8 mouse cellular contexts compared by ENCODE assay signal in genomic region chr3:138490034-138490337, GRCm38 (mm10). TPM values are rescaled to one million over a fixed set of nuclear protein-coding genes. Genes with fewer than 3 reads are reported as not detected.
DNase-seq lines count a peak whose midpoint lies in the region; ATAC-seq and TF ChIP-seq lines count a peak whose summit lies in the region.

No protein-coding gene starts in this region.

- WGBS in heart, adult 2 months = 15% methylated on average over 6 of the region's 6 CpGs
- 19% methylated on average over 6 of the region's 6 CpGs for WGBS in forebrain, postnatal 0 days
- WGBS in liver, embryonic 15.5 days (ENCODE audit: insufficient replicate concordance) = 5% methylated on average over 6 of the region's 6 CpGs

- TF ChIP-seq EP300 in heart, adult 2 months (IDR thresholded peaks at IDR 0.05; ENCODE audit: insufficient read depth, low read depth, low read length) = no peak
- TF ChIP-seq EP300 in ES-Bruce4 (IDR thresholded peaks at IDR 0.05; ENCODE audit: insufficient read depth, low read depth, low read length) = no peak

- peak overlapping the region; percentile 72 for H3K4me2 ChIP-seq in forebrain, postnatal 0 days (ENCODE audit: low read depth)
- peak overlapping the region; percentile 92 for H3K4me2 ChIP-seq in liver, embryonic 15.5 days

- H3K4me3 ChIP-seq in heart, adult 2 months = peak overlapping the region; percentile 59
- H3K4me3 ChIP-seq in ES-Bruce4 (ENCODE audit: low read depth, low read length) = peak overlapping the region; percentile 60
- H3K4me3 ChIP-seq in forebrain, postnatal 0 days (ENCODE audit: low read depth, low read length) = peak overlapping the region; percentile 83
- peak overlapping the region; percentile 69 for H3K4me3 ChIP-seq in liver, embryonic 15.5 days (replicated peaks)

- intact Hi-C loops in heart, adult 2 months (cut with DNase I) = no loop called here
- intact Hi-C loops in gastrocnemius, postnatal 36 days (cut with DNase I) = no loop called here

- ATAC-seq in forebrain, postnatal 0 days = no peak
- ATAC-seq in liver, embryonic 15.5 days (ENCODE audit: insufficient read depth) = no peak

- peaks cover 5% of the 10 kb centered on the region for H3K36me3 ChIP-seq in heart, adult 2 months (ENCODE audit: control insufficient read depth, insufficient read depth, low read length)
- H3K36me3 ChIP-seq in ES-Bruce4 (ENCODE audit: control insufficient read depth, insufficient read depth, low read length, poor library complexity, severe bottlenecking) = no peaks in the 10 kb centered on the region
- H3K36me3 ChIP-seq in forebrain, postnatal 0 days (ENCODE audit: insufficient read depth) = no peaks in the 10 kb centered on the region
- H3K36me3 ChIP-seq in liver, embryonic 15.5 days (replicated peaks) = peaks cover 18% of the 10 kb centered on the region

- H3K9ac ChIP-seq in heart, adult 2 months (ENCODE audit: low read depth, low read length) = no peak overlapping the region
- peak overlapping the region; percentile 82 for H3K9ac ChIP-seq in ES-Bruce4 (ENCODE audit: low read depth, poor library complexity, severe bottlenecking)
- H3K9ac ChIP-seq in forebrain, postnatal 0 days = peak overlapping the region; percentile 72
- H3K9ac ChIP-seq in liver, embryonic 15.5 days = peak overlapping the region; percentile 59

- H3K27ac ChIP-seq in heart, adult 2 months = peak overlapping the region; percentile 78
- no peak overlapping the region for H3K27ac ChIP-seq in ES-Bruce4 (ENCODE audit: insufficient read depth, low read length)
- 0 out of 2 replicates have a peak overlapping the region, but pooled peaks have one; percentile 80 for H3K27ac ChIP-seq in forebrain, postnatal 0 days (ENCODE audit: low read depth, low read length)
- H3K27ac ChIP-seq in liver, embryonic 15.5 days (replicated peaks) = peak overlapping the region; percentile 68

- no peaks in the 10 kb centered on the region for H3K27me3 ChIP-seq in heart, adult 2 months (ENCODE audit: control insufficient read depth, insufficient read depth, low read length)
- H3K27me3 ChIP-seq in ES-Bruce4 (ENCODE audit: control insufficient read depth, insufficient read depth, low read length, poor library complexity, severe bottlenecking) = no peaks in the 10 kb centered on the region
- H3K27me3 ChIP-seq in forebrain, postnatal 0 days (ENCODE audit: insufficient read depth, low read length) = no peaks in the 10 kb centered on the region
- H3K27me3 ChIP-seq in liver, embryonic 15.5 days = no peaks in the 10 kb centered on the region

- TF ChIP-seq POLR2A in heart, adult 2 months (IDR thresholded peaks at IDR 0.05; ENCODE audit: insufficient read depth, low read depth, low read length) = no peak
- TF ChIP-seq POLR2A in ES-Bruce4 (IDR thresholded peaks at IDR 0.05; ENCODE audit: insufficient read depth, low read length) = no peak

- no peak for TF ChIP-seq CTCF in heart, adult 2 months (IDR thresholded peaks at IDR 0.05)
- TF ChIP-seq CTCF in ES-Bruce4 (IDR thresholded peaks at IDR 0.05; ENCODE audit: low read depth, low read length) = no peak
- TF ChIP-seq CTCF in forebrain, postnatal 0 days (IDR thresholded peaks at IDR 0.05; ENCODE audit: low read depth) = no peak

- no peaks in the 10 kb centered on the region for H3K9me3 ChIP-seq in ES-Bruce4 (replicated peaks; ENCODE audit: control insufficient read depth, insufficient read depth, low read length, poor library complexity, severe bottlenecking)
- H3K9me3 ChIP-seq in forebrain, postnatal 0 days (ENCODE audit: low read length) = no peaks in the 10 kb centered on the region
- H3K9me3 ChIP-seq in liver, embryonic 15.5 days (replicated peaks) = no peaks in the 10 kb centered on the region

- no peaks in the 10 kb centered on the region; the same call in 1 of the 2 replicates for H3K79me2 ChIP-seq in heart, adult 2 months (replicated peaks; ENCODE audit: control insufficient read depth, insufficient read depth, low read length)

- DNase-seq in heart, adult 2 months = no peak
- no peak for DNase-seq in heart, adult 8-10 months (ENCODE audit: low spot score)
- DNase-seq in forebrain, postnatal 0 days = no peak
- DNase-seq in adrenal gland, postnatal 10 days = no peak
- DNase-seq in gastrocnemius, postnatal 36 days = no peak
- DNase-seq in adrenal gland, adult 2 months = no peak

- peaks cover 1% of the 10 kb centered on the region; the same call in 1 of the 2 replicates for H3K4me1 ChIP-seq in heart, adult 2 months (ENCODE audit: control insufficient read depth, insufficient read depth, low read length)
- no peaks in the 10 kb centered on the region for H3K4me1 ChIP-seq in ES-Bruce4 (ENCODE audit: control insufficient read depth, insufficient read depth, low read length)
- 0 out of 2 replicates have a peak, but pooled peaks cover 2% of the 10 kb centered on the region for H3K4me1 ChIP-seq in forebrain, postnatal 0 days (ENCODE audit: insufficient read depth)
- H3K4me1 ChIP-seq in liver, embryonic 15.5 days (replicated peaks) = peaks cover 33% of the 10 kb centered on the region

RNA-seq across cellular contexts. Expression of gene Metap1, which starts 0.7 kb away (rescaled TPM):
- 10 to 100 TPM; 34.5 to 39.1 TPM for total RNA-seq in heart, adult 2 months (2021)
- 21.3 and 37.3 TPM in 2 replicates for polyA plus RNA-seq in heart, adult 2 months (2012; rRNA removed)
- 10 to 100 TPM; 38.3 to 41.3 (median 40.2) TPM for total RNA-seq in heart, adult 8-10 months (2022)
- 105 TPM in 2 replicates for polyA plus RNA-seq in ES-Bruce4 (2011; ENCODE audit: insufficient read depth, insufficient read length, low read depth, missing spikeins)
- 61.8 and 66.9 TPM in 2 replicates for total RNA-seq in forebrain, postnatal 0 days (2014; rRNA removed)
- polyA plus RNA-seq in forebrain, postnatal 0 days (2015; fragmentation: Nextera tagmentation; extraction: Ambion mirVana) = 43.0 and 50.2 TPM in 2 replicates
- 20.8 and 22.1 TPM in 2 replicates for polyA plus RNA-seq in liver, embryonic 15.5 days (2015; fragmentation: Nextera tagmentation; extraction: Ambion mirVana)
- total RNA-seq in adrenal gland, postnatal 10 days (2021) = 10 to 100 TPM; 47.0 to 50.4 TPM
- 10 to 100 TPM; 43.6 to 44.5 TPM for total RNA-seq in gastrocnemius, postnatal 36 days (2021)
- 10 to 100 TPM; 46.8 to 57.2 TPM for total RNA-seq in adrenal gland, adult 2 months (2021)
- polyA plus RNA-seq in adrenal gland, adult 2 months (2012; rRNA removed) = 5.4 and 6.6 TPM in 2 replicates

RNA-seq across cellular contexts. Expression of gene Eif4e, which starts 36.0 kb away (rescaled TPM):
- total RNA-seq in heart, adult 2 months (2021) = 100 to 1,000 TPM; 171 to 195 TPM
- polyA plus RNA-seq in heart, adult 2 months (2012; rRNA removed) = 56.3 and 128 TPM in 2 replicates
- 100 to 1,000 TPM; 177 to 243 (median 205) TPM for total RNA-seq in heart, adult 8-10 months (2022)
- polyA plus RNA-seq in ES-Bruce4 (2011; ENCODE audit: insufficient read depth, insufficient read length, low read depth, missing spikeins) = 378 and 409 TPM in 2 replicates
- 115 and 121 TPM in 2 replicates for total RNA-seq in forebrain, postnatal 0 days (2014; rRNA removed)
- 322 and 355 TPM in 2 replicates for polyA plus RNA-seq in forebrain, postnatal 0 days (2015; fragmentation: Nextera tagmentation; extraction: Ambion mirVana)
- polyA plus RNA-seq in liver, embryonic 15.5 days (2015; fragmentation: Nextera tagmentation; extraction: Ambion mirVana) = 156 and 163 TPM in 2 replicates
- total RNA-seq in adrenal gland, postnatal 10 days (2021) = 100 to 1,000 TPM; 152 to 172 TPM
- 100 to 1,000 TPM; 121 TPM for total RNA-seq in gastrocnemius, postnatal 36 days (2021)
- 100 to 1,000 TPM; 187 to 191 TPM for total RNA-seq in adrenal gland, adult 2 months (2021)
- polyA plus RNA-seq in adrenal gland, adult 2 months (2012; rRNA removed) = 3.5 and 4.5 TPM in 2 replicates

RNA-seq across cellular contexts. Expression of gene Adh5, which starts 47.1 kb away (rescaled TPM):
- 10 to 100 TPM; 74.1 to 82.3 TPM for total RNA-seq in heart, adult 2 months (2021)
- polyA plus RNA-seq in heart, adult 2 months (2012; rRNA removed) = 40.7 and 72.7 TPM in 2 replicates
- total RNA-seq in heart, adult 8-10 months (2022) = 10 to 100 TPM; 79.6 to 88.4 (median 83.5) TPM
- 242 and 250 TPM in 2 replicates for polyA plus RNA-seq in ES-Bruce4 (2011; ENCODE audit: insufficient read depth, insufficient read length, low read depth, missing spikeins)
- 150 and 168 TPM in 2 replicates for total RNA-seq in forebrain, postnatal 0 days (2014; rRNA removed)
- polyA plus RNA-seq in forebrain, postnatal 0 days (2015; fragmentation: Nextera tagmentation; extraction: Ambion mirVana) = 230 and 273 TPM in 2 replicates
- polyA plus RNA-seq in liver, embryonic 15.5 days (2015; fragmentation: Nextera tagmentation; extraction: Ambion mirVana) = 119 and 142 TPM in 2 replicates
- 100 to 1,000 TPM; 209 TPM for total RNA-seq in adrenal gland, postnatal 10 days (2021)
- 10 to 100 TPM; 49.0 to 60.3 TPM for total RNA-seq in gastrocnemius, postnatal 36 days (2021)
- total RNA-seq in adrenal gland, adult 2 months (2021) = 100 to 1,000 TPM; 151 to 165 TPM
- 26.6 and 28.9 TPM in 2 replicates for polyA plus RNA-seq in adrenal gland, adult 2 months (2012; rRNA removed)
